Mouse (Mus musculus) thymus, postnatal 4 days (tissue): ENCODE data around the gene Abat.

Source experiments
- DNase-seq: peaks from one replicate; pipeline ENCODE4 v3.0.0; 2021

Abat gene

GRCm38 (mm10) chr16:8513236-8513906 lies at the start of gene Abat:
Abat (plus strand) TSS chr16:8513429.
- peak; percentile 78 for DNase-seq

DNA sequence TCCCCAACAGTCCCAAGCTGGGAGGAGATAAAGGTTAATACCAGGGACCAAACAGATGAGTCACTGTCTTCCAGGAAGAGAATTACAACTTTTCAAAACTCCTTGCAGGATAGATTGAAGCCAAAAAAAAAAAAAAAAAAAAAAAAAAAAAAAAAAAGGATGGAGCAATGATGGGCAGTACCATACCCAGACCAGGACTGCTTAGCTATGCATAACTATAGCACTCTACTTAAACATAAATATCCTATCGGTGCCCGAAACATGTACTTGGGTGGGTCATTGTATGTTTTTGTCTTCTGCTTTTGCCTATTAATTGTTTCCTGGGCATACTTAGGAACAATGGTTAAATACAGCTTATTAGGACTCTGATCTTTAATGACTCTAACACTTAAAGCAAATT lies 43.1 kb upstream of the Abat start:
- DNase-seq, result no peak

GRCm38 (mm10) chr16:8470603-8471481 lies 42.4 kb upstream of the Abat start, which contains the start of gene Mettl22:
Mettl22 (plus strand) TSS chr16:8470788.
- DNase-seq, result peak; percentile 93

GRCm38 (mm10) chr16:8487396-8488005 lies 25.7 kb upstream of the Abat start:
- DNase-seq, result no peak

DNA sequence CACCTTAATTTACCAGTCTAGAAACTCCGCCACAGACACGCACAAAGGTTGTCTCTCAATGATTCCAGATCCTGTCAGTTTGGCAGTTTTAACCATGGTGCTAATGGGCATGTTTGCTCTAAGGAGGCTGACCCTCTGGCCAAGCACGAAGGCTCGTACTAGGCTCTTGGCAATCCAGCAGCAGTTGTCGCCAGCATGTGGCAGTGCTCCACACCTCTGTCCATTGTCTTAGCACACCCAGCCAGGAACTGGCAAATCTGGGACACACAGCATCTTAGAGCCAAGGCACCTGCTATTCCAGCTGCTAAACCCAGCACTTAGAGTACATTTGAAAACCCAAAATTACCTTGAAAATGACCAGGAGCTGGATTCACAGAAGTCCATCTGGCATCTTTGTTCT lies 23.9 kb upstream of the Abat start:
- DNase-seq, result no peak

DNA sequence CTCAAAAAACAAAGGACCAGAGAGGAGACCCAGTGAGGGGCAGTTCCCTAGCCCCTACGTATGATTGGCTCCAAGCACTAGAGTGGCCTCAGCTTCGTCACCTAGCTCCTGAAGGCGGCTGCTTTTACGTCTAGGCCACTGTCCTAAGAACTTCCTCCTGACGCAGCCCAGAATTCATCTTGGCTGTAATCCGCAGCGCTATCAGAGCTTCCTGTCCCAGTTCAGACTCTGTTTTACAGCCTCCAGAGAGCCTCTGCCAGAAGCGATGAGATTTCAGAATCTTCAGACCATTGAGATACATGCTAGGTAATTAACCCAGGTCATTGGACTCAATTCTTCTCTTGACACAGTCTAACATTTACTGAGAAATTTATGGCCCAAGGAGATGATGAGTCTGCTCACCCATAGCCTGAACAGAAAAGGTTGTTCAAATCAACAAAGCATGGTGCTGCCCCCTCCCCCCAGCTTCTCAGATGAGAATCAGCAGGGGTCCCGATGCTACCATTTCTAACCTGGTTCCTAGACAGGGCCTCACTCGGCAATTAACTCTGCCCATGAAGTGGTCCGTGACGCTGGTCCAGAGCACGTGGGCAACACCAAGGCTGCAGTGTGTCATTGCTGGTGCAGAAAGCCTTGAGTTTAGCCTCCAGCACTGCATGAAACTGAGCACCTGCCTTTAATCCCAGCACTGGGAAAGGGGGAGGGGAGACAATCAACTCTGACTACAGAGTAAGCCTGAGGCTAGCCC lies 21.3 kb upstream of the Abat start:
- DNase-seq, result no peak

DNA sequence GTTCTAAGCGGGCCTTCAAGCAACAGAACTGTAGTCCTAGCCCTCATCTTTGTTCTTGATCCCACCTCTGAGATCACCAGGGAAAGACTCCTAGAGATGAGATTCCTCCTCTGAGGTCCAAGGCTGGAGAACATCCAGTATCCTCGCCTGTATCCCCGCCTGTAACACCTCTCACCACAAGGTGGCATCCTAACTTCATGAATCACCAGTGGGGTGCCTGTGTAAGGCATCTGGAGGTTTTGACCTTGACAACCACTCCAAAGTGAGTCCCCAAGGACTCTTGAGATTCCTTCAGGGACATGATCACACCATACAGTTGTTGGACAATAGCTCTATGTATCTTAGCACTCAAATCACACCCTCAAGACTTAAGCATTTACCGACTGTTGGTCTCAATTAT lies 19.0 kb upstream of the Abat start:
- DNase-seq, result peak; percentile 72

DNA sequence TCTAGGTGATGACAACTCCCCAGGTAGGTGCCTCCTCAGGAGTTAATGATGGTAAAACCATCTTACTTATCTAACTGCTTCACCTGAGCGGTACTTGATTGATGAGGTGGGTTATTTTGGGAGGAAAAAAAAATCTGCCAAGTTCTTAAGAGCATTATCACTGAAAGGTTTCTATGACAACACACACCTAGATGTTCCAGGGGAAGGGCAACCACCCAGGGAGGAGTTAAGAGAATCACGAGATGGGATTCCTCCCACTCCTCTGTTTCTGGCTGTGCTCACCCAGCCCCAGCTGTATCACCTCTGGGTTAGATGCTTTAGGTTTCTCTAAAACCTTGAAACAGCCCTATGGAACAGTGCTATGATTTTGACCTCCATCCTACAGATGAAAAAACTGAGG lies 16.3 kb upstream of the Abat start:
- DNase-seq, result no peak

DNA sequence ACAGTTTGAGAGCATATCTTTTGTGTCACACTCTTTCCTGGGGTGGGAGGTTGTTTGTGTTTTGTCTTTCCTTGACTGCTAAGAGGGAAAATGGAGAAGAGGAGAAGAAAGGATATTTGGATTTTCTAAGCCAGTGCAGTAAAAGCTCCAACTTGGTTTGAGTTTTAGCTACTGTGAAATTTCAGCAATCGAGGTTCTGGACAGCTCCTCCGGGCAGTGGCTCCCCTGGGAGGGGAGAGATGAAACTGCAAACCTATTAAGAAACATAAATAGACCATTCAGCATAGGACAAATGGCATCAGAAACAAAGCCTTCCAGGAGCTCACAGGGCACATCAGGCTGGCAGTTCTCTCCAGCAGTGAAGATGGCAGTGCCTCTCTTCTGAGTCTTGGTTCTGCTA lies 9.0 kb upstream of the Abat start:
- DNase-seq, result no peak

- no peak for DNase-seq
Observed at GRCm38 (mm10) chr16:8509894-8510293, 3.3 kb upstream of the Abat start.

DNA sequence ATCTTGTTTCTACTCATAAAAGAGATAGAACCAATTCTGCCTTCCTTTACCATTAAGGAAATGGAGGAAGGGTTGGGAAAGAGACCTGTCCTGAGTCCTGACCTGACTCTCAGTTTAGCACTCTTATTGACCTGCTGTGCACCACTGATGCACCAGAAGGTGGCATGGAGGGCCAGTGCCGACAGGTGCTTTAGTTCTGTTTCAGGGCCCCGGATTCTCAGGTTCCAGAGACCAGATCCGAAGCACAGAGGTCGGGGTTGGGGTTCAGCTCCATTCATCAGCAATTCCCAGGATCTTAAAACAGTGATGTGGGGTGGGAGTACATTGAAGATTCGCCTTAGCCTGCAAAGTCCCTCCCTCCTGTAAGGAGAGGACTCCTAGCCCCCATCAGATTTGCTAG lies 399 bp upstream of the Abat start:
- no peak for DNase-seq

GRCm38 (mm10) chr16:8514180-8514579 lies 951 bp downstream of the Abat start:
- no peak for DNase-seq

GRCm38 (mm10) chr16:8520525-8520924 lies 7.3 kb downstream of the Abat start:
- DNase-seq, result no peak

GRCm38 (mm10) chr16:8521322-8521721 lies 8.1 kb downstream of the Abat start:
- no peak for DNase-seq

DNA sequence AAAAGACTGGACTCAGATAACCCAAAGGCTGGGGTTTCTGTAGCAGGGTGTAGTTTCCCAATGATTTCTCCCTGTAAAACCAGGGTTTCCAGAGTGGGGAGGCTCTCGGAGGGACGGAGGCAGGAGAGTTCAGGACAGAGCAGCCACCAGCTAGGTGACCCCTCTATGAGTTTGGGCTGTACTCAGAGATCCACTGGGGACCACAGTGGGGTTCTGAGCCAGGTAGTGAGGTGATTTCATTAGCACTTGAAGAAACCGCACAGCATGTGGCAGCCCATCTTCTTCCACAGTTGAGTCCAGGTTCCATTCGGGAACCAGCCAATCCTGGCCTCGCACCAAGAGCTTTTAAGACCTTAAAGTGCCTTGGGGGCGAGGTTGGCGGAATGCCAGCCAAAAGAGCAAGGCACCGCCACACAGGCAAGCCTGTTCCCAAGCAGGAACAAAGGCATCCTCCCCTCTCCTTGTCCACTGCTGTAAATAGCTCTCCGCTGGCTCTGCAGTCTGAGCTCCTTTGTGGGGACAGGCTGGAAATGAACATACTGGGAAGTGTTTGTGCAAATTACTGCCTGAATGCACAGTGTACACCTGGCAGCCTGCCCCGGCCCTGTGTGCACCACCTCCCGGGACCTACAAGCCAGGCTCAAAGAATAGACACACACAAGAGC lies 10.4 kb downstream of the Abat start:
- DNase-seq, result no peak

- DNase-seq, result no peak
Observed at GRCm38 (mm10) chr16:8524163-8524847, 11.1 kb downstream of the Abat start.

DNA sequence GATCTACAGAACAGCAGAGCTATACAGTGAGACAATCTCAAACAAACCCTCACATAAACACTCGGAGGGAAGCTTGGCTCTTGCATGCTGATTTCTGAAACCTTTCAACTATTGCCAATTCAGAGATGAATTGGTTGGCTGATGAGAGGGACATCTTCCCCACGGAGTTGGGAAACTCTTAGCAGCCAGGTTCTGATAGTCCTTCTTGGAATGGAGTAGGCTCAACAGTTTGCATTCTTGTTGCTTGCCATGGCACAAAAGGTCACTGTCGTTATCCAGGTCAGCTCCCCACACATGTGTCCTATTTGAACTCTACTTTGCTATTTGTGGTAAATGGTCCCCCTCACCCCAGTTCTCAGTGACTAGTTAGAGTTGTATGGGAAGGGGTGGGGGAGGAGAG lies 12.1 kb downstream of the Abat start:
- DNase-seq, result no peak

- no peak for DNase-seq
Observed at GRCm38 (mm10) chr16:8525877-8526276, 12.6 kb downstream of the Abat start.

DNA sequence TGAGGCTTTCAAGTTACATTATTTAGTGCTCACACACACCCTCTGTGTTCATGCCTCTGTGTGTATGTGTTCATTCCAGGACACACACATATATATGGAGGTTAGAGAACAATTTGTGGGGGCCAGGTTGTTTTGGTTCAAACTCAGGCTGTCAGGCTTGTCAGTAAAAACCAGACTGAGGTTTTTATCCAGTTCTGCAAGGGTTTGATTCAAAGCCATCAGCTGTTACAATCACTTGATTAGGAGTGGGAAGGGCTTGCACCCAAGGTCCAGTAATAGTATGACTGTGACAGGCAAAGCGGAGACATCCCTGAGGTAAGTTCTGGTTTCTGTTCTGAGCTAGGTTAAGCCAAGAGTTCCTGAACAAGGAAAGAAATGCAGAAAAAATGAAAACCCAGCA lies 16.2 kb downstream of the Abat start:
- DNase-seq, result no peak

GRCm38 (mm10) chr16:8530018-8530417 lies 16.8 kb downstream of the Abat start:
- no peak for DNase-seq

GRCm38 (mm10) chr16:8532461-8532860 lies 19.2 kb downstream of the Abat start:
- no peak for DNase-seq

- DNase-seq, result no peak
Observed at GRCm38 (mm10) chr16:8532894-8533293, 19.7 kb downstream of the Abat start.
